Mouse (Mus musculus): Measurements from ENCODE around the gene Rint1.

DNA sequence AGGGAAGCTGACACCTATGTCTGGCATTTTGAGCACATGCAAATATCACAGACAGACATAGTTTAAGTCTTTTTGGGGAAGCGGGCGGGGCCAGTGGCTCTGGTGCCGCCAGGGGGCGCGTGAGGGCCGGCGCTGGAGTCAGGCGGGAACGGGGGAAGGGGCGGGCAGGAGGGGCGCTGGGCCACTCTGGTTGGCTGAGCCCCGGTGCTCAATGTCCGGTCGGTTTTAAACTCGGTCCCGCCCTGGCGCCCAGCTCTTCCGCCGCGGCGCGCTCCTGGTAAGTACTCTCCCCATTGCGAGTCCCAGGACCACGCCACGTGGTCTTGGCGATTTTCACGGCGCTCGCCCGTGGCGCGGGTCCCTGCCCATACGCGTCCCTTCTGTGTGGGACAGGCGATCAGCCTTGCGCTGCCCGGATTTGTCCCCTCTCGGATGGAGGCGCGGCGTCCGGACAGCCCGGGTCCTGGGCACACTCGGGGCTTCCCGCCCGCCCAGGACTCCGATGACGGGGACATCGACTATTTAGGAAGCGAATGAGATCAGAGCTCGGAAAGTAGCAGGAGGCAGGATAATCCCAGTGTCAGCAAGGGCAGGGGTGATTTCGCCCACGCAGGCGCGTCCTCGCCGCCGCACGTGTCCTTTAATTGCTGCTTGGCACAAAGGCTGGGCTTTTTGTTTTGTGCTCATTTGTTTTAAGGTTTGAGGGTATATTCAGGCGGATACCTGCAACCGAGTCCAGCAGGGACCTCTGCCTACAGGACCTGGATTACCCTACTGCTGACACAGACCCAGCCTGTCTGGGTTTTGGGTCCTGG, 63.0 kb downstream of the Rint1 start:
- no peak for TF ChIP-seq EP300 (IDR thresholded peaks at IDR 0.05; ENCODE audit: low read depth in 1 of 2, low read length in 2 of 2)
- peak; percentile 94 for TF ChIP-seq MYC (IDR thresholded peaks at IDR 0.05; ENCODE audit: low read depth, low read length)
- no peak for TF ChIP-seq GATA1 (IDR thresholded peaks at IDR 0.05; ENCODE audit: low read depth, low read length)
- no peak; the same call in 1 of the 2 replicates for TF ChIP-seq RAD21 (IDR thresholded peaks at IDR 0.05; ENCODE audit: low read depth, low read length)
- peak; percentile 57 to 80; a peak in 3 of 4 replicates for TF ChIP-seq POLR2A (IDR thresholded peaks at IDR 0.05; ENCODE audit: control insufficient read depth in 1 of 2, insufficient read depth in 1 of 2, low read depth in 1 of 2, low read length in 2 of 2, poor library complexity in 1 of 2)
- TF ChIP-seq BHLHE40 (IDR thresholded peaks at IDR 0.05; ENCODE audit: borderline replicate concordance, low read depth, low read length) = peak; percentile 49; the same call in 1 of the 2 replicates
- TF ChIP-seq ZNF384 (IDR thresholded peaks at IDR 0.05; ENCODE audit: low read depth, low read length) = no peak
- TF ChIP-seq MAX (IDR thresholded peaks at IDR 0.05; ENCODE audit: low read length) = peak; percentile 84
- TF ChIP-seq CTCF (IDR thresholded peaks at IDR 0.05 in 2 of 3, conservative IDR thresholded peaks at IDR 0.05 in 1 of 3; ENCODE audit: control insufficient read depth in 1 of 3, insufficient read depth in 1 of 3, low read depth in 2 of 3, low read length in 3 of 3, poor library complexity in 1 of 3, severe bottlenecking in 1 of 3) = peak; percentile 50 to 66 (median 59); a peak in 5 of 6 replicates
- TF ChIP-seq KAT2A (conservative IDR thresholded peaks at IDR 0.05; ENCODE audit: low read depth, low read length) = no peak
- no peak for TF ChIP-seq CHD1 (IDR thresholded peaks at IDR 0.05; ENCODE audit: low read depth, low read length)
- peak; percentile 83 for TF ChIP-seq NELFE (IDR thresholded peaks at IDR 0.05; ENCODE audit: low read depth, low read length)
